Mouse (Mus musculus) urinary bladder, adult 2 months (tissue): ENCODE data around the gene Usp34. TPM values are rescaled to one million over a fixed set of nuclear protein-coding genes. Genes with fewer than 3 reads are reported as not detected.
"Not testable (repeated sequence)": the region's sequence is repeated elsewhere in the genome, so short reads cannot be mapped to it uniquely, and the experiment has no call there.

Source experiments
- DNase-seq: peaks from one replicate; pipeline ENCODE4 v3.0.0; 2022; ENCODE audit warnings: low spot score
- polyA plus RNA-seq: library from polyadenylated mRNA; depleted of rRNA; stranded (reverse); fragments of >200 nt; gene quantifications from 2 replicates; pipeline ENCODE4 v1.2.3, GENCODE M21; 2012; rRNA removed

Usp34 gene
- polyA plus RNA-seq, 1 experiment = 31.1 TPM

- DNase-seq = no peak
These were observed 191.9 kb downstream of the Usp34 start for GRCm38 (mm10) chr11:23498609-23499008.

GRCm38 (mm10) chr11:23504801-23505200 lies 198.1 kb downstream of the Usp34 start:
- not testable (repeated sequence) for DNase-seq

GRCm38 (mm10) chr11:23514785-23515184 lies 208.1 kb downstream of the Usp34 start:
- not testable (repeated sequence) for DNase-seq

GRCm38 (mm10) chr11:23515315-23515714 lies 208.6 kb downstream of the Usp34 start:
- DNase-seq = no peak

GRCm38 (mm10) chr11:23518981-23519380 lies 212.3 kb downstream of the Usp34 start:
- DNase-seq = no peak

- no peak for DNase-seq
These were observed 213.9 kb downstream of the Usp34 start, which contains the start of gene 1700093K21Rik for GRCm38 (mm10) chr11:23520473-23521205. 1700093K21Rik (minus strand) TSS chr11:23521155.

- DNase-seq = no peak
These were observed 230.8 kb downstream of the Usp34 start for GRCm38 (mm10) chr11:23537446-23537845.

Other genes starting within 250 kb of the Usp34 start
- 42.8 and 44.6 TPM in 2 replicates for gene Xpo1, start 50.9 kb upstream of the Usp34 start, polyA plus RNA-seq
- 33.1 and 43.6 TPM in 2 replicates for gene Ahsa2, start 191.1 kb downstream of the Usp34 start, polyA plus RNA-seq
- gene 1700093K21Rik, start 214.3 kb downstream of the Usp34 start, polyA plus RNA-seq = 0.44 and 0.61 TPM in 2 replicates